Mouse (Mus musculus): ENCODE data around the gene Prr12. TPM values are rescaled to one million over a fixed set of nuclear protein-coding genes. Genes with fewer than 3 reads are reported as not detected.
"Not testable (repeated sequence)": the region's sequence is repeated elsewhere in the genome, so short reads cannot be mapped to it uniquely, and the experiment has no call there.

Prr12 gene
- 10 to 100 TPM; 64.6 to 86.8 (median 70.0) TPM for total RNA-seq (2022)

GRCm38 (mm10) chr7:45052862-45053116 lies at the start of gene Prr12:
Gene Prr12, minus strand, starts transcription at chr7:45052881.
- no peak for DNase-seq

GRCm38 (mm10) chr7:45102441-45102840 lies 49.8 kb upstream of the Prr12 start:
- DNase-seq: no peak

GRCm38 (mm10) chr7:45100046-45100445 lies 47.4 kb upstream of the Prr12 start:
- no peak for DNase-seq

- no peak for DNase-seq
Observed at GRCm38 (mm10) chr7:45098541-45099240, 46.0 kb upstream of the Prr12 start.

- no peak for DNase-seq
Observed at GRCm38 (mm10) chr7:45097479-45097878, 44.8 kb upstream of the Prr12 start.

GRCm38 (mm10) chr7:45095965-45096364 lies 43.3 kb upstream of the Prr12 start:
- DNase-seq: not testable (repeated sequence)

GRCm38 (mm10) chr7:45095367-45095766 lies 42.7 kb upstream of the Prr12 start:
- DNase-seq: no peak

GRCm38 (mm10) chr7:45094121-45094520 lies 41.4 kb upstream of the Prr12 start:
- no peak for DNase-seq

GRCm38 (mm10) chr7:45093516-45093905 lies 40.8 kb upstream of the Prr12 start:
- DNase-seq: no peak

GRCm38 (mm10) chr7:45092828-45093515 lies 40.3 kb upstream of the Prr12 start:
- no peak for DNase-seq

GRCm38 (mm10) chr7:45092048-45092447 lies 39.4 kb upstream of the Prr12 start, which contains the start of gene Rcn3:
Gene Rcn3, minus strand, starts transcription at chr7:45092221.
- no peak for DNase-seq

- no peak for DNase-seq
Observed at GRCm38 (mm10) chr7:45091001-45091990, 38.6 kb upstream of the Prr12 start.

- no peak for DNase-seq
Observed at GRCm38 (mm10) chr7:45090251-45090977, 37.7 kb upstream of the Prr12 start.

- DNase-seq: no peak
Observed at GRCm38 (mm10) chr7:45088597-45088996, 35.9 kb upstream of the Prr12 start.

GRCm38 (mm10) chr7:45086084-45086483 lies 33.4 kb upstream of the Prr12 start:
- DNase-seq: no peak

GRCm38 (mm10) chr7:45083300-45083890 lies 30.7 kb upstream of the Prr12 start:
- no peak for DNase-seq

GRCm38 (mm10) chr7:45082401-45083299 lies 30.0 kb upstream of the Prr12 start:
- no peak for DNase-seq

GRCm38 (mm10) chr7:45081016-45081415 lies 28.3 kb upstream of the Prr12 start:
- no peak for DNase-seq

GRCm38 (mm10) chr7:45079856-45080255 lies 27.2 kb upstream of the Prr12 start:
- DNase-seq: peak; percentile 85

GRCm38 (mm10) chr7:45078513-45078912 lies 25.8 kb upstream of the Prr12 start:
- DNase-seq: no peak

- no peak for DNase-seq
Observed at GRCm38 (mm10) chr7:45077829-45078228, 25.1 kb upstream of the Prr12 start.

Measured in adrenal gland, adult 8-10 months (tissue).